ENCODE assay signal across 9 mouse cellular contexts in the genomic region with DNA sequence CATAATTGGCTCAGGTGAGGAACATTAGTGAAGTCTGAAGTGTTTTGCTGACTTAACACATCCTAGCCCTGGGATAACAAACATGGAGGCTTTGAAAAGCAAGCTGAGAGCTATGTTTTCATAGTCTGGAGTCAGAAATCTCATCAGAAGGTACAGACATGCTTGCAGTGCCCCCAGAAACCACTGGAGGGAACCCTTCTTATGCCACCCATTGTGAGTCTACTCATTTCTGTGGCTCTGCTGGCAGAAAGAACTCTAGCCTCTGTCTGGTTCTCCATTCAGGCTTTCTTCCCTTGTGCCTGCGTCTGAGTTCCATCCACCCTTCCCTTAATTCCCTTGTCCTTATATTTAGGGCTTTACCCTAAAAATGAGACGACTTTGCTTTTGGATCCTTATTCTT. TPM values are rescaled to one million over a fixed set of nuclear protein-coding genes. Genes with fewer than 3 reads are reported as not detected.
DNase-seq lines count a peak whose midpoint lies in the region; ATAC-seq and TF ChIP-seq lines count a peak whose summit lies in the region.
"Had no signal": no experiment of that assay in that cellular context is flagged by ENCODE, and none has a peak within 500 bp of the region (broad histone marks: within the 10 kb centered on the region; RNA-seq: fewer than 3 reads in every experiment).

No protein-coding gene starts in this region.

- no peak overlapping the region for H3K27ac ChIP-seq in heart, embryonic 10.5 days
- H3K27ac ChIP-seq in heart, embryonic 12.5 days (ENCODE audit: poor library complexity, severe bottlenecking): no peak overlapping the region
- H3K27ac ChIP-seq in cerebellum, adult 2 months (ENCODE audit: insufficient read depth, low read length): no peak overlapping the region
- no peak overlapping the region for H3K27ac ChIP-seq in kidney, embryonic 16.5 days (ENCODE audit: low read length)
- no peak overlapping the region for H3K27ac ChIP-seq in limb, embryonic 11.5 days (replicated peaks; ENCODE audit: low read depth, low read length)
- no peak overlapping the region for H3K27ac ChIP-seq in neural tube, embryonic 14.5 days (ENCODE audit: low read depth, low read length)
- H3K27ac ChIP-seq: limb, embryonic 15.5 days had no signal

- H3K4me2 ChIP-seq in heart, embryonic 12.5 days: no peak overlapping the region
- no peak overlapping the region for H3K4me2 ChIP-seq in kidney, embryonic 16.5 days (replicated peaks; ENCODE audit: low read depth, low read length)
- no peak overlapping the region for H3K4me2 ChIP-seq in limb, embryonic 11.5 days (ENCODE audit: low read depth, severe bottlenecking)
- H3K4me2 ChIP-seq in neural tube, embryonic 14.5 days (ENCODE audit: low read depth, low read length): no peak overlapping the region
- H3K4me2 ChIP-seq: limb, embryonic 15.5 days had no signal

- peak; percentile 70; the same call in 1 of the 2 replicates for TF ChIP-seq CTCF in cerebellum, adult 2 months (IDR thresholded peaks at IDR 0.05; ENCODE audit: borderline replicate concordance, insufficient read depth, low read depth, low read length)

- no peaks in the 10 kb centered on the region for H3K9me3 ChIP-seq in heart, embryonic 10.5 days
- H3K9me3 ChIP-seq in heart, embryonic 12.5 days (replicated peaks): no peaks in the 10 kb centered on the region
- H3K9me3 ChIP-seq in kidney, embryonic 16.5 days (ENCODE audit: low read length): no peaks in the 10 kb centered on the region
- no peaks in the 10 kb centered on the region for H3K9me3 ChIP-seq in limb, embryonic 11.5 days (ENCODE audit: control insufficient read depth, low read length)
- H3K9me3 ChIP-seq in neural tube, embryonic 14.5 days (ENCODE audit: control insufficient read depth, low read length): no peaks in the 10 kb centered on the region
- H3K9me3 ChIP-seq: limb, embryonic 15.5 days had no signal

- peak; percentile 78 for DNase-seq in heart, embryonic 10.5 days (ENCODE audit: low spot score)
- peak; percentile 39 to 55 for DNase-seq in cerebellum, adult 2 months
- DNase-seq in forelimb bud, embryonic 11.5 days (ENCODE audit: low read depth, low spot score): peak; percentile 63
- peak; percentile 77 for DNase-seq in limb, embryonic 11.5 days (ENCODE audit: low spot score)
- no peak for DNase-seq in natural killer cell, adult 2 months (ENCODE audit: low spot score in 2 of 2)

- H3K4me1 ChIP-seq in heart, embryonic 10.5 days: no peaks in the 10 kb centered on the region
- H3K4me1 ChIP-seq in heart, embryonic 12.5 days (replicated peaks): no peaks in the 10 kb centered on the region
- H3K4me1 ChIP-seq in cerebellum, adult 2 months (ENCODE audit: control insufficient read depth, insufficient read depth, low read length): no peaks in the 10 kb centered on the region
- no peaks in the 10 kb centered on the region for H3K4me1 ChIP-seq in kidney, embryonic 16.5 days (ENCODE audit: insufficient read depth, low read length)
- no peaks in the 10 kb centered on the region for H3K4me1 ChIP-seq in limb, embryonic 11.5 days (ENCODE audit: control insufficient read depth, insufficient read depth, low read length)
- no peaks in the 10 kb centered on the region for H3K4me1 ChIP-seq in neural tube, embryonic 14.5 days (ENCODE audit: control insufficient read depth, insufficient read depth, low read length)
- H3K4me1 ChIP-seq: limb, embryonic 15.5 days had no signal

- no peak for ATAC-seq in heart, embryonic 12.5 days (ENCODE audit: insufficient number of reproducible peaks, low FRiP score)
- peak; percentile 57; the same call in 1 of the 2 replicates for ATAC-seq in kidney, embryonic 16.5 days (ENCODE audit: low FRiP score, low TSS enrichment)
- ATAC-seq in limb, embryonic 11.5 days (ENCODE audit: insufficient number of reproducible peaks, low FRiP score, low TSS enrichment, low read depth): no peak; the same call in 1 of the 2 replicates
- peak; percentile 86; the same call in 1 of the 2 replicates for ATAC-seq in neural tube, embryonic 14.5 days (ENCODE audit: low read depth)

- no peak overlapping the region for H3K4me3 ChIP-seq in heart, embryonic 10.5 days
- H3K4me3 ChIP-seq in heart, embryonic 12.5 days: no peak overlapping the region
- H3K4me3 ChIP-seq in cerebellum, adult 2 months (replicated peaks; ENCODE audit: insufficient read depth, low read depth, low read length): no peak overlapping the region
- H3K4me3 ChIP-seq in kidney, embryonic 16.5 days (ENCODE audit: low read length): no peak overlapping the region
- H3K4me3 ChIP-seq in limb, embryonic 11.5 days (ENCODE audit: low read depth, low read length): no peak overlapping the region
- H3K4me3 ChIP-seq in neural tube, embryonic 14.5 days (ENCODE audit: low read depth, low read length): no peak overlapping the region
- H3K4me3 ChIP-seq: limb, embryonic 15.5 days had no signal

- H3K36me3 ChIP-seq in heart, embryonic 10.5 days: no peaks in the 10 kb centered on the region
- H3K36me3 ChIP-seq in heart, embryonic 12.5 days: no peaks in the 10 kb centered on the region
- H3K36me3 ChIP-seq in kidney, embryonic 16.5 days (ENCODE audit: insufficient read depth, low read length): no peaks in the 10 kb centered on the region
- H3K36me3 ChIP-seq in limb, embryonic 11.5 days (ENCODE audit: control insufficient read depth, insufficient read depth, low read length): no peaks in the 10 kb centered on the region
- no peaks in the 10 kb centered on the region for H3K36me3 ChIP-seq in neural tube, embryonic 14.5 days (ENCODE audit: control insufficient read depth, insufficient read depth, low read length)
- H3K36me3 ChIP-seq: limb, embryonic 15.5 days had no signal

- H3K9ac ChIP-seq in heart, embryonic 12.5 days: no peak overlapping the region
- no peak overlapping the region for H3K9ac ChIP-seq in kidney, embryonic 16.5 days (replicated peaks; ENCODE audit: low read length)
- H3K9ac ChIP-seq in limb, embryonic 11.5 days (ENCODE audit: low read length): no peak overlapping the region
- H3K9ac ChIP-seq in neural tube, embryonic 14.5 days (replicated peaks; ENCODE audit: low read depth, low read length): no peak overlapping the region
- H3K9ac ChIP-seq: limb, embryonic 15.5 days had no signal

- no peak for TF ChIP-seq POLR2A in cerebellum, adult 2 months (IDR thresholded peaks at IDR 0.05; ENCODE audit: borderline replicate concordance, insufficient read depth, low read length)

- H3K27me3 ChIP-seq in heart, embryonic 10.5 days (ENCODE audit: insufficient read depth, poor library complexity, severe bottlenecking): no peaks in the 10 kb centered on the region
- H3K27me3 ChIP-seq in heart, embryonic 12.5 days (replicated peaks): no peaks in the 10 kb centered on the region
- H3K27me3 ChIP-seq in cerebellum, adult 2 months (ENCODE audit: control insufficient read depth, insufficient read depth, low read length): no peaks in the 10 kb centered on the region
- H3K27me3 ChIP-seq in kidney, embryonic 16.5 days (ENCODE audit: insufficient read depth, low read length): no peaks in the 10 kb centered on the region
- H3K27me3 ChIP-seq in limb, embryonic 11.5 days (ENCODE audit: control insufficient read depth, insufficient read depth, low read length): no peaks in the 10 kb centered on the region
- H3K27me3 ChIP-seq in neural tube, embryonic 14.5 days (ENCODE audit: control insufficient read depth, insufficient read depth, low read length): no peaks in the 10 kb centered on the region
- H3K27me3 ChIP-seq: limb, embryonic 15.5 days had no signal

- WGBS in heart, embryonic 10.5 days: 33% methylated on average over 2 of the region's 2 CpGs
- WGBS in heart, embryonic 12.5 days: 33% methylated on average over 2 of the region's 2 CpGs
- 42% methylated on average over 2 of the region's 2 CpGs for WGBS in cerebellum, adult 2 months
- 38% methylated on average over 2 of the region's 2 CpGs for WGBS in kidney, embryonic 16.5 days
- WGBS in limb, embryonic 11.5 days: 45% methylated on average over 2 of the region's 2 CpGs
- 42% methylated on average over 2 of the region's 2 CpGs for WGBS in neural tube, embryonic 14.5 days

RNA-seq across cellular contexts. Expression of gene Npffr2, which starts 16.2 kb away (rescaled TPM):
- 0.18 TPM in 1 of 2 replicates, not detected in the other for polyA plus RNA-seq in heart, embryonic 10.5 days (2016; fragmentation: Nextera tagmentation; extraction: Ambion mirVana)
- polyA plus RNA-seq in heart, embryonic 12.5 days (2016; fragmentation: Nextera tagmentation; extraction: Ambion mirVana): not detected in 2 replicates
- 0.06 and 0.16 TPM in 2 replicates for polyA plus RNA-seq in cerebellum, adult 2 months (2012; rRNA removed)
- polyA plus RNA-seq in kidney, embryonic 16.5 days (2015; fragmentation: Nextera tagmentation; extraction: Ambion mirVana): not detected in 2 replicates
- 0.11 TPM in 1 of 2 replicates, not detected in the other for polyA plus RNA-seq in limb, embryonic 11.5 days (2014; fragmentation: Nextera tagmentation; extraction: Ambion mirVana)
- 0.20 and 0.58 TPM in 2 replicates for polyA plus RNA-seq in neural tube, embryonic 14.5 days (2014; fragmentation: Nextera tagmentation; extraction: Ambion mirVana)
- polyA plus RNA-seq: limb, embryonic 15.5 days had no signal

Comparison
In these comparisons a context has a peak if more than half of its experiments do, and no peak if none do; other contexts are left out.
1. DNase-seq: peak in heart, embryonic 10.5 days (single experiment), cerebellum, adult 2 months (2 of 2), forelimb bud, embryonic 11.5 days (single experiment) and limb, embryonic 11.5 days (single experiment); none in natural killer cell, adult 2 months (0 of 2).
2. ATAC-seq: peak in kidney, embryonic 16.5 days (single experiment) and neural tube, embryonic 14.5 days (single experiment); none in heart, embryonic 12.5 days (single experiment) and limb, embryonic 11.5 days (single experiment).